Mouse (Mus musculus) spleen, embryonic (tissue): ENCODE data around the gene Mrps23.

Source experiments
- CTCF ChIA-PET: fragments of 350-600 bp; sonication (Branson Sonifier 250); formaldehyde crosslinking; loops from one replicate; lab custom pipeline; 2022; lab: Charles Lee

The Mrps23 gene

GRCm38 (mm10) chr11:88240736-88241353 is 36.7 kb downstream of the Mrps23 start:
- CTCF ChIA-PET, result interaction anchor here (0.9 to 1.6 kb wide), 2 partner anchors 12 to 25 kb away, joined by 3 to 4 read pairs; no protein-coding TSS in a partner anchor

GRCm38 (mm10) chr11:88241468-88242301 is 37.5 kb downstream of the Mrps23 start:
- CTCF ChIA-PET, result interaction anchor here (0.9 to 1.6 kb wide), 2 partner anchors 11 to 25 kb away, joined by 3 to 4 read pairs; no protein-coding TSS in a partner anchor

GRCm38 (mm10) chr11:88245581-88246170 is 41.5 kb downstream of the Mrps23 start:
- CTCF ChIA-PET, result no interaction called here

DNA sequence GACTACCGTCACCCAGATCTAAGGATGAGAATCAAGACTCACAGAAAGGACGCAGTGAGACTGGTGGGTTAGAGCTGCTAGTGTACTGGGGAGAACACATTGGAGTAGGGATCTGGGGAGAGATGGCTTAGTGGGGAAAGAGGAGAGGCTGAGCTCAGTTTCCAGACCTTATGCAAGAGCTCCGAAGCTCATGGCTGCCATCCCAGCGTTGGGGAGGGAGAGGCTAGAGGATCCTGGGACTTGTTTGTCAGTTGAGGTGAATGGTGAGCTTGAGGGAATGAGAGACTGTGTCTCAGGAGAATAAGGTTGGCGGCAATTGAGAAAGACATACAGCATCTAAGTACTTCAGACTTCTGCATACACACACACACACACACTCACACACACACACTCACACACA is 44.4 kb downstream of the Mrps23 start:
- CTCF ChIA-PET, result no interaction called here

GRCm38 (mm10) chr11:88250568-88250967 is 46.4 kb downstream of the Mrps23 start:
- CTCF ChIA-PET, result no interaction called here

- CTCF ChIA-PET, result no interaction called here
Observed at GRCm38 (mm10) chr11:88251295-88251694, 47.1 kb downstream of the Mrps23 start.

GRCm38 (mm10) chr11:88251972-88252766 is 48.0 kb downstream of the Mrps23 start:
- CTCF ChIA-PET, result interaction anchor here (0.6 to 1.3 kb wide), 6 partner anchors 11 to 570 kb away, joined by 3 to 9 read pairs (median 4); no protein-coding TSS in a partner anchor

DNA sequence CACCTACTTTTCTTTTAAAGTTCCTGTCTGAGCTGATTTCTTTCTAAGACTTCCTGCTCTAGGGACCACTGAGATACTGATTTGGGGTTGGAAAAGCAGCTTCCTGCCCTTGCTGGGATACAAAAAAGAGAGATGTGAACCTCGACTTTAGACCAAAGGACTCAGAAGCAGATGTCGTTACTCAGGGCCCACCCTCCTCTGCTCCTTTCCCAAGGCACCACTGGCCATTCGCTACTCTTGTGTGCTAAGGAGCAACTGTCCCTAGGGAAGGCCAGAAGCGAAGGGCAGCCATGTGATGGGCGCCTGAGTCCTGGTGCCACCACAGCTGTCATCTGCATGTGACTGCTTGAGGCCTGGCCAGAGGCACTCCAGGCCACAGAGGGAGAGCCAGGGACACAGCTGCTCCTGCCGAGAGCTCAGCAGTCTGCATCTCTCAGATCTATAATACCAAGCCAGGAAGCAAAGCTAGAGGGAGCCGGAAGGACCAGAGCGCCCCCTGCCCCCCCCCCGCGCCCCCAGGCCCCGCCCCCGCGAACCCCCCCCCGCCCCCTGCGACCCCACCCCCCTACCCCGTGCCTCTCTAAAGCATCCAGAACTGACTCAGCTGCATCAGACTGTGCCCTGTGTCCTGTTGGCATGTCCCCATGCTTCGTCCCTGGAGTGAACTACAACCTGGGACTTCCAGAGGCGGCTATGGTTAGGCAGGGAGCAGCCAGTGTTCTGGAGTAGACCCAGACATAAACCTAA is 48.8 kb downstream of the Mrps23 start:
- CTCF ChIA-PET, result interaction anchor here (0.6 to 1.3 kb wide), 5 partner anchors 11 to 570 kb away, joined by 3 to 9 read pairs (median 4); no protein-coding TSS in a partner anchor

DNA sequence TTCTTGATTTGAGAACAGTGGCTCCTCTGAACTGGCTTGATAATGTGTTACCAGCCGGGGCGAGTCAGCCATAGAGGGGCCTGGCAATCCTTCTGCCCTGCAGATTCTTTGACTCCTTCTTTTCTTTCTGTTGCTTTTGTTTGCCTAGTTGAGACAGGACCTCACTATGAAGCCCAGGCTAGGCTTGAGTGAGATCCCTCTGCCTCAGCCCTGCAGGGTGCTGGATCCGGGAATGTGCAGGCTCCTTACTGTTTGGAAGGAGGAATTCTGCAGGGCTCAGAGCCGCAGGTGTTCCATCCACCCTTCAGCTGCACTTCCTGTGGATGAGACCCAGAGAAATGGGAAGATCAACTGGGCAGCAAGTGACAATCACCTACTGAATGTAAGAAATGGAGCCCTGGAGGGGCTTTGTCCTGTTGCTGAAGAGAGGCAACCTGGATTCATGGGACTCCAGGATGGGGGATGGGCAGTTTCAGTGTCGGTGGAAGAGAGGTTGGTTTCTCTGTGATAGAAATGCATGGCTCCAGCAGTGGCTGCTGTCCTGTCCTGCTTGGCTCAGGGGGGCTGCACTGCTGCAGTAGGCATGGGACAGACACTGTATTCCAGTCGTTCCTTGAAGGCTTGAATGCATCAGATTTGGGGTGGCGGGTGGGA is 49.5 kb downstream of the Mrps23 start:
- CTCF ChIA-PET, result interaction anchor here (1.3 kb wide), 1 partner anchor 12 kb away, joined by 3 read pairs; no protein-coding TSS in a partner anchor

DNA sequence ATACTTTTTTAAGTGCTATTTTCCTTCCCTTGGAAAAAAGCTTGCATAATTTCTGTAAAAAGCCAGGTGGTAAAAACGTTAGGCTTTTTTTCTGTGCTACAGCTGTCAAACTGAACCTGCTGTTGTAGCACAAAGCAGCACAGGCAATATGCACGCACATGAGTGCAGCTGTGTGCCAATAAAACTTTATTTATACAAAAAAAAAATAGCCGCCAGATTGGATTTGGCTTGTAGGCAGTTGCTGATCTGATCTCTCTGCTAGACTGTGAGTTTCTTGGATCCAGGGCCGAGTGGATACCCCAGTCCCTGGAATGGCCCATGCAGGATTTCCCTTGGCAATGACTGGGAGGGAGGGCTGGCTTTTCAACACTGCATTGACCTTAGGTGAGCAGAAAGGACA is 53.5 kb downstream of the Mrps23 start:
- CTCF ChIA-PET, result no interaction called here

DNA sequence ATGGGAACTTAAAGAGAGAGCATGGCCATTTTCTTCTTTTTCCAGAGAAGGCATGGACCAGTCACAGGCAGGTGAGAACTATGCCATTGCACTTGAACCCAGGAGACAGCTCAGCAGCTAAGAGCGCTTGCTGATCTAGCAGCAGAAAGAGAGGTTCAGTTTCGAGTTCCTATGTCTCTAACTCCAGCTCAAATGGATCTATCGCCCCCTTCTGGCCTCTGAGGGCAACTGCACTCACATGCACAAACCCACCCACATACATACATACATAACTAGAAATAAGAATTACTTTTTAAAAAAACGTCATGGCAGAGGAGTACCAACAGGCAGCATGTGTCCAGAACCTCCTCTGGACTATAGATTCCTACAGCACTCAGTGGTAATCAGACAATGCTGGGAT is 54.0 kb downstream of the Mrps23 start:
- CTCF ChIA-PET, result no interaction called here

GRCm38 (mm10) chr11:88260463-88260862 is 56.3 kb downstream of the Mrps23 start:
- CTCF ChIA-PET, result no interaction called here
